ENCODE assay signal across 12 mouse cellular contexts in the genomic region with DNA sequence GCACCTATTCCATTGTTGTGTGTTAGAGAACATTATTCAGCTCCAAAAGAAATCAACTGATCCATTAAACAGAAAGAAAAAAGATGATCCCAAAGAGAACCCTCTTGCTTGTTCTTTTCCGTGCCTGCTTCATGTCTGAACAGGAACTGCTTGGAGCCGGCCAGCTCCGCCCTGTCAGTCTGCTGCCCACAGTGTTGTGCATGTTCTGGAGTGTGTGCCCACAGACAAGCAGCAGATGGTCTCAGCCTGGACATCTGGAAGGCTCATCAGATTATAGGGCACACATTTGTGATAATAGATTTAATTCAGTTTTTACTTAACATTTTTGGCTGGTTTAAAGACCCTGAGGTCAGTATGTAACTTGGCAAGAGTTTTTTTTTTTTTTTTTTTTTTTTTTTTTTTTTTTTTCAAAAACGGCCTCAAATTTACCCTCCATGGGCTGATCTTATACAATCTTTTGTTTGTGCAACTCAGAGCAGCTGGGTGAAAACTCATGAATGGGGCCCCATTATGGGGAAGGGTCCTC.
A peak's percentile ranks its signal among the peaks of the same experiment; 100 is the strongest.
DNase-seq lines count a peak whose midpoint lies in the region; ATAC-seq and TF ChIP-seq lines count a peak whose summit lies in the region.
"Had no signal": no experiment of that assay in that cellular context is flagged by ENCODE, and none has a peak within 500 bp of the region (broad histone marks: within the 10 kb centered on the region; RNA-seq: fewer than 3 reads in every experiment).

No protein-coding gene starts in this region.

- WGBS in intestine, embryonic 14.5 days: 60% methylated on average over 4 of the region's 4 CpGs
- 60% methylated on average over 4 of the region's 4 CpGs for WGBS in intestine, postnatal 0 days
- 39% methylated on average over 4 of the region's 4 CpGs for WGBS in hindbrain, postnatal 0 days

- TF ChIP-seq CTCF in intestine, postnatal 0 days (IDR thresholded peaks at IDR 0.05; ENCODE audit: low read depth): no peak
- no peak for TF ChIP-seq CTCF in hindbrain, postnatal 0 days (IDR thresholded peaks at IDR 0.05; ENCODE audit: low read depth)

- H3K27me3 ChIP-seq in intestine, embryonic 14.5 days (replicated peaks; ENCODE audit: control insufficient read depth, insufficient read depth, low read length): no peaks in the 10 kb centered on the region
- no peaks in the 10 kb centered on the region for H3K27me3 ChIP-seq in intestine, postnatal 0 days (replicated peaks; ENCODE audit: control insufficient read depth, insufficient read depth, low read length)
- H3K27me3 ChIP-seq in hindbrain, postnatal 0 days (ENCODE audit: insufficient read depth, low read length): no peaks in the 10 kb centered on the region
- H3K27me3 ChIP-seq in myocyte (ENCODE audit: control insufficient read depth, insufficient read depth, insufficient read length): no peaks in the 10 kb centered on the region
- H3K27me3 ChIP-seq: liver, embryonic 13.5 days had no signal

- no peak overlapping the region for H3ac ChIP-seq in myocyte (ENCODE audit: control insufficient read depth, insufficient read length)

- no peaks in the 10 kb centered on the region for H3K4me1 ChIP-seq in intestine, embryonic 14.5 days (replicated peaks; ENCODE audit: control insufficient read depth, insufficient read depth, low read length)
- H3K4me1 ChIP-seq in intestine, postnatal 0 days (replicated peaks; ENCODE audit: control insufficient read depth, insufficient read depth, low read length): no peaks in the 10 kb centered on the region
- no peaks in the 10 kb centered on the region for H3K4me1 ChIP-seq in hindbrain, postnatal 0 days (ENCODE audit: insufficient read depth, low read length)
- H3K4me1 ChIP-seq: liver, embryonic 13.5 days had no signal

- TF ChIP-seq POLR2A in myocyte (IDR thresholded peaks at IDR 0.05; ENCODE audit: insufficient read length, low read depth): no peak

- peak; percentile 20 to 41 for DNase-seq in adrenal gland, adult (ENCODE audit: inconsistent age in 2 of 2, low spot score in 1 of 2)
- no peak for DNase-seq in adrenal gland, adult 8-10 months
- no peak for DNase-seq in intestine, embryonic 14.5 days (ENCODE audit: low spot score)
- peak; percentile 45 for DNase-seq in hindbrain, postnatal 0 days (ENCODE audit: low spot score)
- DNase-seq in B cell, adult 2 months: no peak
- no peak for DNase-seq in natural killer cell, adult 2 months (ENCODE audit: low spot score in 2 of 2)
- DNase-seq: heart, adult 18-20 months; heart, postnatal 4 days; liver, embryonic 13.5 days; thymus, postnatal 4 days had no signal

- H3K79me2 ChIP-seq in myocyte (ENCODE audit: control insufficient read depth, insufficient read depth): no peaks in the 10 kb centered on the region

- peak; percentile 77; the same call in 1 of the 2 replicates for ATAC-seq in intestine, embryonic 14.5 days (replicated peaks; ENCODE audit: low FRiP score, low TSS enrichment, low read depth)
- ATAC-seq in intestine, postnatal 0 days: no peak
- ATAC-seq in hindbrain, postnatal 0 days: peak; percentile 70; the same call in 1 of the 2 replicates

- H3K9me3 ChIP-seq in intestine, embryonic 14.5 days (ENCODE audit: control insufficient read depth, low read length): no peaks in the 10 kb centered on the region
- H3K9me3 ChIP-seq in intestine, postnatal 0 days (ENCODE audit: control insufficient read depth): no peaks in the 10 kb centered on the region
- no peaks in the 10 kb centered on the region for H3K9me3 ChIP-seq in hindbrain, postnatal 0 days (ENCODE audit: low read length)
- H3K9me3 ChIP-seq: liver, embryonic 13.5 days had no signal

- H3K27ac ChIP-seq in intestine, embryonic 14.5 days (ENCODE audit: low read depth): no peak overlapping the region
- no peak overlapping the region for H3K27ac ChIP-seq in intestine, postnatal 0 days (ENCODE audit: low read depth, low read length)
- H3K27ac ChIP-seq in hindbrain, postnatal 0 days: no peak overlapping the region
- H3K27ac ChIP-seq: liver, embryonic 13.5 days had no signal

- H3K9ac ChIP-seq in intestine, embryonic 14.5 days (ENCODE audit: low read length): no peak overlapping the region
- no peak overlapping the region for H3K9ac ChIP-seq in intestine, postnatal 0 days (ENCODE audit: low read depth, low read length)
- H3K9ac ChIP-seq in hindbrain, postnatal 0 days (replicated peaks; ENCODE audit: low read length): no peak overlapping the region
- H3K9ac ChIP-seq: liver, embryonic 13.5 days had no signal

- no peaks in the 10 kb centered on the region for H3K36me3 ChIP-seq in intestine, embryonic 14.5 days (ENCODE audit: control insufficient read depth, insufficient read depth, low read length)
- no peaks in the 10 kb centered on the region for H3K36me3 ChIP-seq in intestine, postnatal 0 days (ENCODE audit: control insufficient read depth, insufficient read depth)
- no peaks in the 10 kb centered on the region for H3K36me3 ChIP-seq in hindbrain, postnatal 0 days (ENCODE audit: insufficient read depth, low read length)
- no peaks in the 10 kb centered on the region for H3K36me3 ChIP-seq in myocyte (ENCODE audit: control insufficient read depth, insufficient read depth)
- H3K36me3 ChIP-seq: liver, embryonic 13.5 days had no signal

- H3K4me3 ChIP-seq in intestine, embryonic 14.5 days (ENCODE audit: low read depth, low read length): no peak overlapping the region
- no peak overlapping the region for H3K4me3 ChIP-seq in intestine, postnatal 0 days (ENCODE audit: low read depth, low read length)
- H3K4me3 ChIP-seq in hindbrain, postnatal 0 days (ENCODE audit: low read length): no peak overlapping the region
- no peak overlapping the region for H3K4me3 ChIP-seq in myocyte
- H3K4me3 ChIP-seq: liver, embryonic 13.5 days had no signal

- no peak overlapping the region for H3K4me2 ChIP-seq in intestine, embryonic 14.5 days (ENCODE audit: low read length)
- no peak overlapping the region for H3K4me2 ChIP-seq in intestine, postnatal 0 days (replicated peaks; ENCODE audit: low read depth)
- H3K4me2 ChIP-seq in hindbrain, postnatal 0 days (ENCODE audit: low read depth, low read length): no peak overlapping the region
- H3K4me2 ChIP-seq in myocyte (ENCODE audit: low read depth): peak overlapping the region; percentile 18
- H3K4me2 ChIP-seq: liver, embryonic 13.5 days had no signal

TF ChIP-seq in myocyte, 11 proteins besides CTCF, POLR2A, EP300 and RAD21:
- no peak for TF ChIP-seq SRF (IDR thresholded peaks at IDR 0.05; ENCODE audit: control insufficient read depth, insufficient read length, low read depth)
- no peak for TF ChIP-seq USF1 (IDR thresholded peaks at IDR 0.05; ENCODE audit: low read depth)
- TF ChIP-seq CEBPB (IDR thresholded peaks at IDR 0.05; ENCODE audit: insufficient read depth, poor library complexity, severe bottlenecking): no peak
- TF ChIP-seq REST (IDR thresholded peaks at IDR 0.05; ENCODE audit: insufficient read depth, insufficient read length): no peak
- TF ChIP-seq E2F4 (IDR thresholded peaks at IDR 0.05; ENCODE audit: insufficient read depth): no peak
- TF ChIP-seq POLR2AphosphoS2 (IDR thresholded peaks at IDR 0.05; ENCODE audit: insufficient read length, low read depth): no peak
- TF ChIP-seq MYOD1 (IDR thresholded peaks at IDR 0.05; ENCODE audit: control insufficient read depth in 1 of 3, insufficient read length in 2 of 3, low read depth in 2 of 3): no peak
- TF ChIP-seq MYOG (IDR thresholded peaks at IDR 0.05; ENCODE audit: control insufficient read depth in 1 of 3, insufficient read depth in 1 of 3, insufficient read length in 2 of 3, low read depth in 2 of 3): no peak
- TF ChIP-seq MAX (IDR thresholded peaks at IDR 0.05; ENCODE audit: low read depth): no peak
- no peak for TF ChIP-seq TCF3 (IDR thresholded peaks at IDR 0.05; ENCODE audit: insufficient read length, low read depth)
- TF ChIP-seq TCF12 (IDR thresholded peaks at IDR 0.05; ENCODE audit: insufficient read depth, poor library complexity, severe bottlenecking): no peak
TF ChIP-seq in myocyte: peak in this region for 0.

Comparison
In these comparisons a context has a peak if more than half of its experiments do, and no peak if none do; other contexts are left out.
1. DNase-seq: peak in adrenal gland, adult (2 of 2) and hindbrain, postnatal 0 days (single experiment); none in adrenal gland, adult 8-10 months (single experiment), intestine, embryonic 14.5 days (single experiment), B cell, adult 2 months (0 of 2) and natural killer cell, adult 2 months (0 of 2).